Mouse (Mus musculus) liver, embryonic 14.5 days (tissue): Measurements from ENCODE around the gene Rft1.

Source experiments
- CTCF ChIP-seq: IDR thresholded peaks from 2 replicates; pipeline ENCODE4 v1.5.1; 2016; ENCODE audit warnings: antibody characterized with exemption, low read depth, control low read depth
- EP300 ChIP-seq: IDR thresholded peaks from 2 replicates; pipeline ENCODE4 v1.6.1; 2016; ENCODE audit warnings: antibody characterized with exemption, low read depth

DNA sequence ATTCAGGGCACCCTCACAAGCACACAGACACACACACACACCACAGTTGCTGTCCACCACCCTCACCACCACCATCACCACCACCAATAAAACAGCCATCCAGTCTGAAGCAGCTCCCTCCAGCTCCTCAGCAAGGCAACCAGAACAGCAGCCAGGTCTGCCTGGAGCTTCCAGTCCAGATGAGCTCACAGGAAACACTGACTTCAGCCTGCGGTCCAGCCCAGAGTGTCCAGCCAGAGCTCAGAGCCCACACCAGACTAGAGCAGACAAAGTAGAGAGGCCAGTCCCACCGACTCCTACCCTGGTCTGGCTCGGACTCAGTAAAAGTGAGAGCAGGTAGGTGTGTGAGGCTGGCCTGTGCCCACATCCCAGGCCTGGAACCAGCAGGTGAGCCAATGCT lies 43.2 kb upstream of the Rft1 start:
- TF ChIP-seq CTCF, result no peak
- no peak for TF ChIP-seq EP300
